Mouse (Mus musculus) ES-Bruce4 (cell line): ENCODE measurements at regions not wholly inside any gene's neighbourhood (a gene's known extent, or its start where the extent isn't known, plus 50 kb on each side); places are given as distances from the start of the nearest gene placed in this dataset.

Experiments used
- CTCF ChIP-seq: IDR thresholded peaks from one replicate; pipeline ENCODE4 v1.8.1; 2011; ENCODE audit warnings: low read depth, low read length
- POLR2A ChIP-seq: IDR thresholded peaks from one replicate; pipeline ENCODE4 v1.8.1; 2011; ENCODE audit warnings: low read length; ENCODE audit not compliant: insufficient read depth

DNA sequence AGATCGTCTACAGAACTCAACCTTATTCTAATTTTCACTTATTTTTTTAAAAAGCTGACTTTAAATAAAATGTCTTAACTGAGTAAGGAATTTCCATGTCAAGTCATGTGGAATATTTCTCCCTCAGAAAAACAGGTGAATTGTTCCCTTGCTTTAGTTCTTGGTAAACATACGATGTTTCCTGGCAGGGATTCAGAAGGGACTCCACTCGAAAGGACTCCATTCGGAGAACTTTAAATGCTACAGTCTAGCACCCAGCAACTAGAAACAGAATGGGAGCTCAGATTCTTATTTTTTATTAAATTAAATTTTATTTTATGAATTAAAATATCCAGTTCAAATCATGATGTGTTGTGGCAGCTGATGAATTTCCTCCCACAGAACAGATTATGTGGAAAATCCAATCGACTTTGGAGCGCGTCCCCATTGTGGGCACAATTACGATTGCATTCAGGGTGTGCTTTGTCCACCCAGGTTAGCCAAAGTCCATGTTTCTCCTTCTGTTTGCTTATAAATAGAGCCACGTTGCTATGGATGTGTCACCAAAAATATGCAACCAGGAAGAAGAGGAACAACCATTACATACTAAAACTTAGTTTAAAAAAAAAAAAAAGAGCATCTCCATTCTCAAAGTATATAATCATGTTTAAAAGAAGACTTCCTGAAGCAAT, 230.5 kb upstream of the Fat1 start:
- TF ChIP-seq CTCF (no peak), POLR2A (no peak)
